Mouse (Mus musculus): ENCODE measurements around the gene Atp13a3. TPM values are rescaled to one million over a fixed set of nuclear protein-coding genes. Genes with fewer than 3 reads are reported as not detected.
A peak's percentile ranks its signal among the peaks of the same experiment; 100 is the strongest.

The Atp13a3 gene
- total and polyA plus RNA-seq, 2 experiments from 2014 or later: 6.1 to 35.0 TPM

DNA sequence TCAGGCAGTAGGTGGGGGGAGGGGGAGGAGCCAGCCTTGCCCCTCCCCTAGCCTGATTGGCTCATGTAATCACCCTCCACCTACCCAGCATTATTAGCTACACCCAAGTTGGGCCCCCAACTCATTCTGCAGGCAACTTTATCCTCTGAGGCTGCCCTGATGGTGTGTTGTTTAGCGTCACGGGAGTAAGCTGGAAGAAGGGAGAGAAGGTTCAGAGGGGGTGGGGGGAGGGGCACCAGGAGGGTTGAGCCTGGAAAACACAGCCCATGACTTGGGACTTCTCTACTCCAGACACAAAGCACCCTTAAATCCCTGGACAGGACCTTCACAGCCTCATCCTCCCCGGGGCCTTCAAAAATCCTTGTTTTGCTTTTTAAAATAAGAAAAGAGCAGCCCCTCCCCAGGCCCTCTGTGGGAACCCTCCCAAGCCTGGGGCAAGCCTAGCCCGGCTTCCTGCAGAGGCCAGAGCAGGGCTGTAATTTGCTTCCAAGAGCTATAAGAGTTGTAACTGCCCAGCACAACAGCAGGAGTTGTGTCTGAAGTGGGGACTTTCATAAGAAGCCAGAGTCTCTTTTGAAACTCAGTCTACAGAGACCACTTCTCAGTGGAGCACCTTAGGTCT, 125.0 kb downstream of the Atp13a3 start:
- DNase-seq (no peak), ATAC-seq (no peak)
- H3K4me2 ChIP-seq (ENCODE audit: low read depth): no peak overlapping the region
- no peak overlapping the region for H3K9ac ChIP-seq
- no peak for TF ChIP-seq CTCF (IDR thresholded peaks at IDR 0.05; ENCODE audit: low read depth)
- peaks cover 5% of the 10 kb centered on the region; the same call in 1 of the 2 replicates for H3K4me1 ChIP-seq (ENCODE audit: insufficient read depth)
- 18% methylated on average over 4 of the region's 4 CpGs for WGBS
- H3K27ac ChIP-seq (ENCODE audit: low read depth, low read length): no peak overlapping the region
- H3K9me3 ChIP-seq (ENCODE audit: low read length): no peaks in the 10 kb centered on the region
- H3K36me3 ChIP-seq (ENCODE audit: insufficient read depth): no peaks in the 10 kb centered on the region
- no peak overlapping the region for H3K4me3 ChIP-seq (ENCODE audit: low read depth, low read length)
- peaks cover 25% of the 10 kb centered on the region for H3K27me3 ChIP-seq (ENCODE audit: insufficient read depth, low read length)

DNA sequence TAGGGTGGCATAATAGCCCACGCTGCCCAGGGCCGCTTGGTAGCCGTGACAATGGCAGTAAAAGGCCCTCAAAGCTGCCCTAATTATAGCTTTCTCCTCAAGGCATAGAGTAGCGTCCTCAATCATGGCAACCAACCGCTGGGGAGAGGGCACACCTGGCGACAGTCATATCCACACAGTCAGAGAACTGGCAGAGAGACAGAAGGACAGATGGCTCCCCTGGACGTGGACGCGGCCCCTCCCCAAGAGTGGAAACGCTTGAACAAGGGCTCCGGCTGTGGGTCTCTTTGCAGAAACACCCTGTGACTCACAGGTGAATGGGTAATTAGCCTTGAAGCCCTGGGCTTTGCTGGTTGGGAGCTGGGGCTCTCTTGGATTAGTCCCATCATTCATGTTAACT, 127.4 kb downstream of the Atp13a3 start:
- DNase-seq (no peak), ATAC-seq (no peak)
- Histone ChIP-seq H3K27me3 (ENCODE audit: insufficient read depth, low read length) (peaks cover 12% of the 10 kb centered on the region; the same call in 1 of the 2 replicates), H3K27ac (ENCODE audit: low read depth, low read length) (no peak overlapping the region), H3K9me3 (ENCODE audit: low read length) (no peaks in the 10 kb centered on the region), H3K36me3 (ENCODE audit: insufficient read depth) (no peaks in the 10 kb centered on the region), H3K4me1 (ENCODE audit: insufficient read depth) (no peaks in the 10 kb centered on the region), H3K4me2 (ENCODE audit: low read depth) (no peak overlapping the region), H3K4me3 (ENCODE audit: low read depth, low read length) (no peak overlapping the region), H3K9ac (no peak overlapping the region)
- no peak for TF ChIP-seq CTCF (IDR thresholded peaks at IDR 0.05; ENCODE audit: low read depth)
- 59% methylated on average over 11 of the region's 11 CpGs for WGBS

DNA sequence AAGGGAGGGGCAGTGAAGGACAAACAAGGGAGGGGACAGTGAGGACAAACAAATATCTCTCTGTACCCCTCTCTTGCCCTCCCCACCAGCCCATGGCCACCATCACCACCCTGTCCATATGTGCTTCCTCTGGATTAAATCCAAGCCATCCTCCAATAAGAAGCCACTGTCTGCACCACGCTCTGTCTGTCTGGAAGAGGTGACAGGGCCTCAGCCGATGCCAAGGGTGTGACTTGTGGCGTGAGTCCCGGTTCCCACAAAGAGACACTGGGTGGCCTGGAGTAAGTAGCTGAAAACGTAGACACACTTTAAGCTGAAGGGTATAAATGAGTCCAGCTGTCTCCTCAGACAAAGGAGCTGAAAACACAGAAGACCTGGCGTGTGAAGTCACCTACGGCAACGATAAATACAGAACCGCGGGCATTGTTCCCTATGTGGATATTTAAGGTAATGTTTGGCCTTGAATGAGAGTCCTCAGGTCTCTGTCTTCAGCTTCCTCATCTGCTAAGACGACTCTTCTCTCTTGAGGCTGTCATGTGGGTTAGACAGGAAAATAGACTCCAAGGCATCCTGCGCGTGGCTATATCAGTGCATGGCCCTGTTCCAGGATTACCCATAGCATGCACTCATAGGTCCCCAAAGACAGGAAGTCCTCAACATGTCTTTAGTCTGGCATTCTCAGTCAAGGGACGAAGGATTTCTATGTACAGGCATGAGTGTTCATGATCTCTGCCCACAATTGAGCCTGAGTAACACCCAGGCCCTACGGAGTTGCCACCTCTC, 130.0 kb downstream of the Atp13a3 start:
- no peaks in the 10 kb centered on the region; the same call in 1 of the 2 replicates for H3K4me1 ChIP-seq (ENCODE audit: insufficient read depth)
- H3K4me3 ChIP-seq (ENCODE audit: low read depth, low read length): no peak overlapping the region
- no peaks in the 10 kb centered on the region for H3K27me3 ChIP-seq (ENCODE audit: insufficient read depth, low read length)
- H3K27ac ChIP-seq (ENCODE audit: low read depth, low read length): no peak overlapping the region
- ATAC-seq (no peak), DNase-seq (no peak)
- no peaks in the 10 kb centered on the region for H3K9me3 ChIP-seq (ENCODE audit: low read length)
- H3K9ac ChIP-seq: no peak overlapping the region
- WGBS: 67% methylated on average over 15 of the region's 15 CpGs
- TF ChIP-seq CTCF (IDR thresholded peaks at IDR 0.05; ENCODE audit: low read depth): no peak
- H3K4me2 ChIP-seq (ENCODE audit: low read depth): no peak overlapping the region
- no peaks in the 10 kb centered on the region for H3K36me3 ChIP-seq (ENCODE audit: insufficient read depth)

DNA sequence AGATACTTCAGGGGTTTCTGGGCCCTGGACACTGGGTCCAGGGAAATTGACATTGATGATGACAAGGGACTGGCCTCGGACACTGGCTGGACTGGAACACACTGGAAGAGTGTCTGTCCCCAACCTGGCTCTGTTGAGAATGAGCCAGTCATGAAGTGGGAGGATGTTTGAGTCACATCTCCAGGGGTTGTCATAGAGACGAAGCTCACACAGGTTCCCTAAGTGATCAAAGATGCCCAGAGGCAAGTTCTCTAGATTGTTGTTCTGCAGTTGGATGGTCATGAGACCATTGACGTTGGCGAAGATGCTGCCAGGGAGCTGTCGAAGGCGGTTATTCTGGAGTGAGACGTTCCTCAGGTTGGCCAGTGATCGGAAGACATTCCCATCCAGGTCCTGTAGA, 132.7 kb downstream of the Atp13a3 start:
- no peak overlapping the region for H3K4me2 ChIP-seq (ENCODE audit: low read depth)
- H3K36me3 ChIP-seq (ENCODE audit: insufficient read depth): no peaks in the 10 kb centered on the region
- no peak overlapping the region for H3K9ac ChIP-seq
- WGBS: 95% methylated on average over 8 of the region's 8 CpGs
- no peaks in the 10 kb centered on the region for H3K27me3 ChIP-seq (ENCODE audit: insufficient read depth, low read length)
- DNase-seq (no peak), ATAC-seq (no peak)
- no peaks in the 10 kb centered on the region for H3K9me3 ChIP-seq (ENCODE audit: low read length)
- no peak overlapping the region for H3K27ac ChIP-seq (ENCODE audit: low read depth, low read length)
- H3K4me1 ChIP-seq (ENCODE audit: insufficient read depth): no peaks in the 10 kb centered on the region; the same call in 1 of the 2 replicates
- H3K4me3 ChIP-seq (ENCODE audit: low read depth, low read length): no peak overlapping the region
- TF ChIP-seq CTCF (IDR thresholded peaks at IDR 0.05; ENCODE audit: low read depth): no peak

DNA sequence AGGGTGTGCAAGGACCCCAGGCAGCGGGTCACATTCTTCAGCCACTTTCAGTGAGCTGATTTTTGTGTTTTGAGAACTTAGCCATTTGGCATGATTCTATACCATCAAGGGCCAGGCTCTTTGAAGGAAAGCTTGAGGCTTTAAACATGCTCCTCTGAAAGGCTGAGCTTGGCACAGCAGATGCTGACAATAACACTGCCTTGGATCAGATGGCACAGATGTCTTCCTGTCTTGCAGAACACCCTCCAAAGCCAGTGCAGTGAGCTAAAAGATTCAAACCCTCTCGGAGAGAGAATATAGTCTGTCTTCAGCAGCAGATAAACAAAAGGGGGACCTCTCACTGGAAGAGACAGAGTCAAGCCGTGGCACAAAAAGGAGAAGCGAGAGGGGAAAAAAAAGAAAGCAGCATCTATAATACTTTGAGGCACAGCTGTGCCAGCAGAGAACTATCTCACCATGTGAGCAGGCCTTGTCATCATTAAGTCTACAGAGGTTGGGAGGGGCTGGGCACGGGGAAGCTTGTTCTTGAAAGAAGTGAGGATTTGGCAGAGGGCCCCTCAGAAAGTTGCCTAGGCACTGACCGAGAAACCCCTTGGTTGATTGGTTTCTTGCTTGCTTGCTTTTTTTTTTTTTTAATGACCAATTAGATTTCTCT, 133.7 kb downstream of the Atp13a3 start:
- no peaks in the 10 kb centered on the region; the same call in 1 of the 2 replicates for H3K4me1 ChIP-seq (ENCODE audit: insufficient read depth)
- ATAC-seq (peak; percentile 59; the same call in 1 of the 2 replicates), DNase-seq (peak; percentile 39)
- no peak overlapping the region for H3K9ac ChIP-seq
- WGBS: 35% methylated on average over 6 of the region's 6 CpGs
- no peak for TF ChIP-seq CTCF (IDR thresholded peaks at IDR 0.05; ENCODE audit: low read depth)
- no peak overlapping the region for H3K4me3 ChIP-seq (ENCODE audit: low read depth, low read length)
- H3K9me3 ChIP-seq (ENCODE audit: low read length): no peaks in the 10 kb centered on the region
- no peak overlapping the region; the same call in 1 of the 2 replicates for H3K27ac ChIP-seq (ENCODE audit: low read depth, low read length)
- H3K27me3 ChIP-seq (ENCODE audit: insufficient read depth, low read length): no peaks in the 10 kb centered on the region
- no peak overlapping the region for H3K4me2 ChIP-seq (ENCODE audit: low read depth)
- no peaks in the 10 kb centered on the region for H3K36me3 ChIP-seq (ENCODE audit: insufficient read depth)

DNA sequence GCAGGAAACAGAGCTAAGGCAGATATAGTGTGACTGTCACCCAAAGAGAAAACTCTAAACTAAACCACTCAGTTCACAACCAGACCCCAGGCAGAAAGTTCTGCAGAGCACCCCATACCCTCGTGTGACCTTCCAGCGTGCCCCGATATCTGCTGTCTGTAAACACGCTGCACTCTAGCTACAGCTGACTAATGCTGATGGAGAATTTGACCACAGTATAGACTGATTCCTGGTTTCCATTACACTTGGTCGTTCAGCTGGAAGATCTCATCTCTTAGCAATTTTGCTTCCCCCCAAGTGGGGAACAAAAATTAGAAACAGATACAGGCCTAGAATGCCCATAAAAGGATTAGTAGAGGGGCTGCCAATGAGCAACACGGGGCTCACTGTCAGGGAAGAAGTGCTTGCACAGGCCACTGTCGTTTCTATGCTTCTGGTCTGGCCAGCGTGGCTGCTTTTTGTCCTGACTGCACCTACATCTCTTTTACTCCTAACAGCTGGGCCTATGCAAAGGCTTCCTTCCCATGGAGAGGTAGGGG, 134.5 kb downstream of the Atp13a3 start:
- H3K27ac ChIP-seq (ENCODE audit: low read depth, low read length): no peak overlapping the region
- H3K4me2 ChIP-seq (ENCODE audit: low read depth): no peak overlapping the region
- no peaks in the 10 kb centered on the region for H3K9me3 ChIP-seq (ENCODE audit: low read length)
- no peaks in the 10 kb centered on the region for H3K27me3 ChIP-seq (ENCODE audit: insufficient read depth, low read length)
- H3K9ac ChIP-seq: no peak overlapping the region
- DNase-seq: no peak
- WGBS: 58% methylated on average over 8 of the region's 8 CpGs
- no peak for ATAC-seq
- no peaks in the 10 kb centered on the region; the same call in 1 of the 2 replicates for H3K4me1 ChIP-seq (ENCODE audit: insufficient read depth)
- no peak overlapping the region for H3K4me3 ChIP-seq (ENCODE audit: low read depth, low read length)
- no peaks in the 10 kb centered on the region for H3K36me3 ChIP-seq (ENCODE audit: insufficient read depth)
- TF ChIP-seq CTCF (IDR thresholded peaks at IDR 0.05; ENCODE audit: low read depth): no peak

Data from forebrain, postnatal 0 days (tissue).